In genomic region chr7:135716968-135717557, GRCm38 (mm10) we compare ENCODE assay signal across 8 mouse cellular contexts. TPM values are rescaled to one million over a fixed set of nuclear protein-coding genes. Genes with fewer than 3 reads are reported as not detected.
A peak's percentile ranks its signal among the peaks of the same experiment; 100 is the strongest.
DNase-seq lines count a peak whose midpoint lies in the region; ATAC-seq and TF ChIP-seq lines count a peak whose summit lies in the region.

No protein-coding gene starts in this region.

- no peaks in the 10 kb centered on the region for H3K27me3 ChIP-seq in heart, postnatal 0 days (ENCODE audit: control insufficient read depth, insufficient read depth, low read length)
- H3K27me3 ChIP-seq in MEL (ENCODE audit: control insufficient read depth in 1 of 2, insufficient read depth in 2 of 2, low read length in 2 of 2): no peaks in the 10 kb centered on the region
- 0 out of 2 replicates have a peak, but pooled peaks cover 4% of the 10 kb centered on the region for H3K27me3 ChIP-seq in hindbrain, embryonic 15.5 days
- no peaks in the 10 kb centered on the region; the same call in 1 of the 2 replicates for H3K27me3 ChIP-seq in midbrain, embryonic 15.5 days (replicated peaks)

- DNase-seq in heart, postnatal 0 days (ENCODE audit: low spot score): no peak
- DNase-seq in heart, postnatal 14 days: no peak
- no peak for DNase-seq in MEL (ENCODE audit: low read depth, low spot score)
- no peak for DNase-seq in adrenal gland, adult 18-20 months (ENCODE audit: low spot score in 2 of 2)
- DNase-seq in cerebellum, postnatal 25 days: no peak
- no peak for DNase-seq in yolk sac, embryonic 10.5 days (ENCODE audit: low spot score)

- TF ChIP-seq RAD21 in MEL (IDR thresholded peaks at IDR 0.05; ENCODE audit: low read depth, low read length): no peak

- H3K27ac ChIP-seq in heart, postnatal 0 days (ENCODE audit: low read depth): 0 out of 2 replicates have a peak overlapping the region, but pooled peaks have one; percentile 44
- peak overlapping the region; percentile 71 for H3K27ac ChIP-seq in MEL (ENCODE audit: control insufficient read depth, low read depth, low read length)
- H3K27ac ChIP-seq in hindbrain, embryonic 15.5 days (replicated peaks): no peak overlapping the region
- H3K27ac ChIP-seq in midbrain, embryonic 15.5 days: no peak overlapping the region

- no peaks in the 10 kb centered on the region for H3K36me3 ChIP-seq in heart, postnatal 0 days (replicated peaks; ENCODE audit: control insufficient read depth, insufficient read depth, low read length)
- peaks cover 6 to 24% of the 10 kb centered on the region in 2 experiments for H3K36me3 ChIP-seq in MEL (ENCODE audit: control insufficient read depth in 1 of 2, insufficient read depth in 2 of 2, low read length in 2 of 2)
- H3K36me3 ChIP-seq in hindbrain, embryonic 15.5 days: no peaks in the 10 kb centered on the region
- no peaks in the 10 kb centered on the region for H3K36me3 ChIP-seq in midbrain, embryonic 15.5 days (replicated peaks)

- H3K4me1 ChIP-seq in heart, postnatal 0 days (ENCODE audit: control insufficient read depth, insufficient read depth): peaks cover 5% of the 10 kb centered on the region; the same call in 1 of the 2 replicates
- H3K4me1 ChIP-seq in MEL (ENCODE audit: control insufficient read depth in 1 of 2, insufficient read depth in 2 of 2, low read length in 2 of 2): peaks cover 8 to 14% of the 10 kb centered on the region in 2 experiments
- peaks cover 10% of the 10 kb centered on the region for H3K4me1 ChIP-seq in hindbrain, embryonic 15.5 days (replicated peaks)
- peaks cover 7% of the 10 kb centered on the region for H3K4me1 ChIP-seq in midbrain, embryonic 15.5 days

- no peak for TF ChIP-seq CTCF in heart, postnatal 0 days (IDR thresholded peaks at IDR 0.05; ENCODE audit: low read depth)
- TF ChIP-seq CTCF in MEL (IDR thresholded peaks at IDR 0.05 in 2 of 3, conservative IDR thresholded peaks at IDR 0.05 in 1 of 3; ENCODE audit: control insufficient read depth in 1 of 3, insufficient read depth in 1 of 3, low read depth in 2 of 3, low read length in 3 of 3, poor library complexity in 1 of 3, severe bottlenecking in 1 of 3): no peak

- TF ChIP-seq EP300 in heart, postnatal 0 days (IDR thresholded peaks at IDR 0.05; ENCODE audit: low read depth): no peak
- no peak for TF ChIP-seq EP300 in MEL (IDR thresholded peaks at IDR 0.05; ENCODE audit: low read depth in 1 of 2, low read length in 2 of 2)

- no peak for ATAC-seq in heart, postnatal 0 days (ENCODE audit: insufficient read depth, low read depth)
- ATAC-seq in hindbrain, embryonic 15.5 days (ENCODE audit: low FRiP score, low read depth): no peak
- ATAC-seq in midbrain, embryonic 15.5 days (replicated peaks): no peak

- H3K4me3 ChIP-seq in heart, postnatal 0 days (ENCODE audit: low read depth, low read length): peak overlapping the region; percentile 93
- peak overlapping the region; percentile 56 to 60 for H3K4me3 ChIP-seq in MEL (ENCODE audit: control insufficient read depth in 1 of 2, insufficient read depth in 1 of 2, low read depth in 2 of 2, low read length in 2 of 2)
- H3K4me3 ChIP-seq in hindbrain, embryonic 15.5 days: peak overlapping the region; percentile 58
- peak overlapping the region; percentile 77 for H3K4me3 ChIP-seq in midbrain, embryonic 15.5 days

- H3K79me2 ChIP-seq in MEL (ENCODE audit: control insufficient read depth, insufficient read depth, low read length, poor library complexity): peaks cover 41% of the 10 kb centered on the region

- 58% methylated on average over 7 of the region's 7 CpGs for WGBS in heart, postnatal 0 days
- WGBS in hindbrain, embryonic 15.5 days: 66% methylated on average over 7 of the region's 7 CpGs
- 67% methylated on average over 7 of the region's 7 CpGs for WGBS in midbrain, embryonic 15.5 days

- intact Hi-C loops in heart, postnatal 14 days (cut with DNase I): no loop called here

- H3K4me2 ChIP-seq in heart, postnatal 0 days (ENCODE audit: low read depth, low read length): peak overlapping the region; percentile 66
- H3K4me2 ChIP-seq in hindbrain, embryonic 15.5 days: peak overlapping the region; percentile 97
- H3K4me2 ChIP-seq in midbrain, embryonic 15.5 days: peak overlapping the region; percentile 99

- no peaks in the 10 kb centered on the region for H3K9me3 ChIP-seq in heart, postnatal 0 days (replicated peaks; ENCODE audit: control insufficient read depth, low read length)
- H3K9me3 ChIP-seq in MEL (replicated peaks; ENCODE audit: insufficient read depth, low read length): no peaks in the 10 kb centered on the region
- H3K9me3 ChIP-seq in hindbrain, embryonic 15.5 days: no peaks in the 10 kb centered on the region
- no peaks in the 10 kb centered on the region for H3K9me3 ChIP-seq in midbrain, embryonic 15.5 days

- peak overlapping the region; percentile 44 for H3K9ac ChIP-seq in heart, postnatal 0 days (replicated peaks; ENCODE audit: low read depth, low read length)
- H3K9ac ChIP-seq in MEL (ENCODE audit: control insufficient read depth, low read depth, low read length, poor library complexity, severe bottlenecking): peak overlapping the region; percentile 78
- peak overlapping the region; percentile 23; the same call in 1 of the 2 replicates for H3K9ac ChIP-seq in hindbrain, embryonic 15.5 days
- peak overlapping the region; percentile 10; the same call in 1 of the 2 replicates for H3K9ac ChIP-seq in midbrain, embryonic 15.5 days

- TF ChIP-seq POLR2A in MEL (IDR thresholded peaks at IDR 0.05; ENCODE audit: control insufficient read depth in 1 of 2, insufficient read depth in 1 of 2, low read depth in 1 of 2, low read length in 2 of 2, poor library complexity in 1 of 2): no peak; a peak in 1 of 4 replicates

TF ChIP-seq in MEL, 35 proteins besides CTCF, POLR2A, EP300 and RAD21:
- TF ChIP-seq NRF1 (IDR thresholded peaks at IDR 0.05; ENCODE audit: insufficient read depth, low read depth, low read length, poor library complexity, severe bottlenecking) (no peak), ZMIZ1 (IDR thresholded peaks at IDR 0.05; ENCODE audit: low read depth, low read length) (no peak), GABPA (IDR thresholded peaks at IDR 0.05; ENCODE audit: low read depth, low read length) (no peak), UBTF (IDR thresholded peaks at IDR 0.05; ENCODE audit: borderline replicate concordance, insufficient read depth, low read depth, low read length) (no peak), CHD1 (IDR thresholded peaks at IDR 0.05; ENCODE audit: low read depth, low read length) (no peak), E2F4 (IDR thresholded peaks at IDR 0.05; ENCODE audit: borderline replicate concordance, low read depth, low read length) (no peak), TBP (IDR thresholded peaks at IDR 0.05; ENCODE audit: low read depth, low read length) (no peak), POLR2AphosphoS2 (IDR thresholded peaks at IDR 0.05; ENCODE audit: low read length) (no peak), MYC (IDR thresholded peaks at IDR 0.05; ENCODE audit: low read depth, low read length) (no peak), JUND (IDR thresholded peaks at IDR 0.05; ENCODE audit: low read depth, low read length) (no peak), USF2 (IDR thresholded peaks at IDR 0.05; ENCODE audit: borderline replicate concordance in 1 of 2, insufficient read depth in 1 of 2, low read depth in 1 of 2, low read length in 2 of 2) (no peak), MAFK (IDR thresholded peaks at IDR 0.05; ENCODE audit: borderline replicate concordance, low read depth, low read length) (no peak), POLR2AphosphoS5 (IDR thresholded peaks at IDR 0.05; ENCODE audit: borderline replicate concordance, low read depth, low read length) (no peak), HCFC1 (IDR thresholded peaks at IDR 0.05; ENCODE audit: low read depth, low read length) (no peak), BHLHE40 (IDR thresholded peaks at IDR 0.05; ENCODE audit: borderline replicate concordance, low read depth, low read length) (no peak), ZNF384 (IDR thresholded peaks at IDR 0.05; ENCODE audit: low read depth, low read length) (no peak), ZKSCAN1 (IDR thresholded peaks at IDR 0.05; ENCODE audit: low read depth, low read length) (no peak), GATA1 (IDR thresholded peaks at IDR 0.05; ENCODE audit: low read depth, low read length) (no peak)
TF ChIP-seq in MEL: peak in this region for 0.

RNA-seq across cellular contexts. Expression of gene Mki67, which starts 0.9 kb away (rescaled TPM):
- 24.2 and 38.3 TPM in 2 replicates for total RNA-seq in heart, postnatal 0 days (2014; rRNA removed; ENCODE audit: low replicate concordance)
- 5.7 and 8.0 TPM in 2 replicates for polyA plus RNA-seq in heart, postnatal 0 days (2015; fragmentation: Nextera tagmentation; extraction: Ambion mirVana)
- 10 to 100 TPM; 10.0 to 18.6 TPM for total RNA-seq in heart, postnatal 14 days (2021)
- 88.6 and 132 TPM in 2 replicates for total RNA-seq in MEL (2012; rRNA removed)
- polyA plus RNA-seq in MEL (2012; ENCODE audit: insufficient read depth in 1 of 2, insufficient read length in 2 of 2, low read depth in 1 of 2, low replicate concordance in 2 of 2, missing spikeins in 1 of 2): 100 to 1,000 TPM; 271 to 401 TPM
- 6.4 and 10.0 TPM in 2 replicates for polyA plus RNA-seq in hindbrain, embryonic 15.5 days (2015; fragmentation: Nextera tagmentation; extraction: Ambion mirVana)
- 6.0 and 6.5 TPM in 2 replicates for polyA plus RNA-seq in midbrain, embryonic 15.5 days (2015; fragmentation: Nextera tagmentation; extraction: Ambion mirVana)
- total RNA-seq in adrenal gland, adult 18-20 months (2021): 1 to 10 TPM; 1.8 to 2.3 TPM

Comparison
In these comparisons a context has a peak if more than half of its experiments do, and no peak if none do; other contexts are left out.
1. H3K27ac ChIP-seq: peak in heart, postnatal 0 days (single experiment) and MEL (single experiment); none in hindbrain, embryonic 15.5 days (single experiment) and midbrain, embryonic 15.5 days (single experiment).
2. H3K9ac ChIP-seq: peak in every context shown above with its lines; median percentile 78 in MEL; 44 in heart, postnatal 0 days; 23 in hindbrain, embryonic 15.5 days; 10 in midbrain, embryonic 15.5 days.
3. Peak in every context shown above with its lines, with median percentiles within 50 percentile points of each other: H3K4me2 ChIP-seq and H3K4me3 ChIP-seq.